Mouse (Mus musculus): ENCODE data around the gene Nrap. TPM values are rescaled to one million over a fixed set of nuclear protein-coding genes. Genes with fewer than 3 reads are reported as not detected.
"Not testable (repeated sequence)": the region's sequence is repeated elsewhere in the genome, so short reads cannot be mapped to it uniquely, and the experiment has no call there.

Nrap gene
- total RNA-seq, 2 experiments from 2014 or later, result 675 to 914 TPM

DNA sequence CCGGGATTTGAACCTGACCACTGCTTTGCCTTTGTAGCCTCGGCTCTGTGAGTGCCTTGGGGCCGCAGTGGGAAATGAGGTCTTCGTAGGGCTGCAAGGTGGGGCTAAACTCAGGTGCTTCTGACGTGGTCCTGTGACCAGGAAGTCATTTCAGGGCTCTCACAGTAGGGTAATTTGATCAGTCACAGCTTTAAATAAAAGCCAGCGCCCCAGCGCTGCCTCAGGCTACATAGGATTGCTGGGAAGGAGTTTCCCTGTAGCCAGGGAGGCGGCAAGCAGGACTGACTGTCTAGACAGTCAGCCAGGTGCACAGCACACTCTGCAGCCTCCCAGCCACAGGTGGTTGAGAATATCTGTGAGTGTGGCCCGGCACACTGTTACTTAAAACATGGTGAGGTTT lies 29.6 kb upstream of the Nrap start:
- Histone ChIP-seq H3K4me3 (no peak overlapping the region), H3K27ac (peak overlapping the region; percentile 69)
- TF ChIP-seq CTCF (IDR thresholded peaks at IDR 0.05), result no peak
- intact Hi-C loops (cut with DNase I), result no loop called here
- DNase-seq, result peak; percentile 22

DNA sequence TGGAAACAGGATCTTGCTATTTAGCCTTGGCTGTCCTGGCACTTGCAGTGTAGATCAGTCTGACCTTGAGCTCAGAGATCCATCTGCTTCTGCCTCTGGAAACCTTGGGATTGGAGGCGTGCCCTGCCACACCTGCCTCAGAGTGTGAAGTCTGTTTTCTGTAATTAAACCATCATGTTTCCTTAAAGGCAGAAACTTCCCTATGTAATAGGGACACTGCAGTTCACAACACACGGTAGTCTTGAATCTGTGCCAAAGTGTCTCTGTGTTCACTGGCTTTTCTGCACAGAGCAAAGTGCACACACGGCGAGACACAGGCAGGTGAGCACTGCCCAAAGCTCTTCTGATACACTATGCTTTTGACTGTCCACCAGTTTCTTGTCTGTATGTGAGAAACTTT lies 28.6 kb upstream of the Nrap start:
- intact Hi-C loops (cut with DNase I), result no loop called here
- TF ChIP-seq CTCF (IDR thresholded peaks at IDR 0.05), result no peak
- DNase-seq, result peak; percentile 15
- H3K4me3 ChIP-seq, result no peak overlapping the region
- H3K27ac ChIP-seq, result peak overlapping the region; percentile 24; the same call in 1 of the 2 replicates

DNA sequence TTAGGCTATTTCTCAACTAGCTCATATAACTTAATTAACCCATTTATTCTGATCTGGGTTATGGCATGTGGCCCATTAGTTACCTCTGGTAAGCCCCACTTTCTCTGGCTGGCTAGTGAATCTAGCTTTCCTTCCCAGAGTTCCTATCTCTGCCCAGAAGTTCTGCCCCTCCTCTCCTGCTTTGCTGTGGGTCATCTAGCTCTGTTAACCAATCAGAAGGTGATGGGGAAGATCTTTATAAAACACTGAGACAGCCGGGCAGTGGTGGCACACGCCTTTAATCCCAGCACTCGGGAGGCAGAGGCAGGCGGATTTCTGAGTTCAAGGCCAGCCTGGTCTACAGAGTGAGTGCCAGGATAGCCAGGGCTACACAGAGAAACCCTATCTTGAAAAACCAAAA lies 20.0 kb upstream of the Nrap start:
- H3K27ac ChIP-seq; DNase-seq; intact Hi-C loops (cut with DNase I); H3K4me3 ChIP-seq: not testable (repeated sequence)

DNA sequence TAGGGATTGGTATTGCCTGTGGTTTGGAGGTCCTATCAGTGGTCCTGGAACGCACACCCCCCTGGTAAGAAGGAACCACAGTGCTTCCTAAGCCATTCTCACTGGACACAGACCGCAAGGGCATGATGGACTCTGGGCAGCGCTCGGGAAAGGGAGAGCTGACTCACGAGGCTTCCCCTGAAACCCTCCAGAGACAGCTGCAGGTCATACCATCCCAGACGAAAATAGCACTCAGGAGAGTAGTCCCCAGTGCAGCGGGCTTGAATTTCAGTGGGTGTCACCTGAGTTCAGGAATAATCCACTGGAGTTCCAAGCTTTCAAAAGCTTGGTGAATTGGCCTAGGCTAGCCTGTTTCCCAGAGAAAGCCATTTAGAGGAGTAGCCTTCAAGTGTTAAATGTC lies 16.7 kb upstream of the Nrap start:
- no peak for TF ChIP-seq CTCF (IDR thresholded peaks at IDR 0.05)
- Histone ChIP-seq H3K27ac (peak overlapping the region; percentile 90), H3K4me3 (no peak overlapping the region)
- DNase-seq, result peak; percentile 82
- intact Hi-C loops (cut with DNase I), result no loop called here

DNA sequence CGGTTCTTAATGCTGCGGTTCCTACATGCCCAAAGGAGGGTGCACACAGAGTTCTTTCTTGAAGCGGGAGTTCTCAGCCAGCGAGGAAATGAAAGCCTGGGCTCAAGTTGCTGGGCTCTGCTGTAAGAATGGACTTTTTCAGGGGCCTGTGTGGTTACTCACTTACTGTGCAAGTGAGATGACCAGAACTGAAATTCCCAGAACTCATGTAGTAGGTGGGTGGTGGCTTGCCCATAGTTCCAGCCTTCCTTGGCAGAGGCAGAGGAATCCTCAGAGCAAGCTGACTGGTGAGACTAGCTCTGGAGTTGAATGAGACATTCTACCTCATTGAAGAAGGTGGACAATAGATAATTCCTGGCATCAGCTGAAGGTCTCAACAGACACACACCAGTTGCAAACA lies 16.0 kb upstream of the Nrap start:
- Histone ChIP-seq H3K4me3 (no peak overlapping the region), H3K27ac (peak overlapping the region; percentile 90)
- intact Hi-C loops (cut with DNase I), result no loop called here
- DNase-seq, result peak; percentile 18
- no peak for TF ChIP-seq CTCF (IDR thresholded peaks at IDR 0.05)

DNA sequence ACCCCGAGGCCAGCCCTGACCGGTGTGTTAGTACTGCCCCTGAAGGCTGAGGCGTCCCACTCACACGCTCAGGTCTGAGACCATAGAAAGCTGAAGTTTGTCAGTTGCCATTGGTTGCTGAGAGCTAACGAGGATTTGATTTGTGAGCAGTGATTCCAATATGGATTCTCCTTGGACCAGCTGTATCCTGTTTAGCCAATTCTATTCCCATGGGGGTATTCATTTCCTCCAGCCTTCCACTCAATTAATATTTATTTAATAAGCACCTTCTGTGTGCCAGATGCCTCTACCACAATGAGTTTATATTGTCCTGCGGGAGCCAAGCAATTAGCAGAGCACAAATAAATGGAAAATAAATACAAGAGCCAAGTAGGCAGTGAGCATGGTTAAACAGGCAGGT lies 12.0 kb upstream of the Nrap start:
- no peak for DNase-seq
- intact Hi-C loops (cut with DNase I), result no loop called here
- H3K4me3 ChIP-seq, result no peak overlapping the region
- H3K27ac ChIP-seq, result peak overlapping the region; percentile 75
- TF ChIP-seq CTCF (IDR thresholded peaks at IDR 0.05), result no peak

DNA sequence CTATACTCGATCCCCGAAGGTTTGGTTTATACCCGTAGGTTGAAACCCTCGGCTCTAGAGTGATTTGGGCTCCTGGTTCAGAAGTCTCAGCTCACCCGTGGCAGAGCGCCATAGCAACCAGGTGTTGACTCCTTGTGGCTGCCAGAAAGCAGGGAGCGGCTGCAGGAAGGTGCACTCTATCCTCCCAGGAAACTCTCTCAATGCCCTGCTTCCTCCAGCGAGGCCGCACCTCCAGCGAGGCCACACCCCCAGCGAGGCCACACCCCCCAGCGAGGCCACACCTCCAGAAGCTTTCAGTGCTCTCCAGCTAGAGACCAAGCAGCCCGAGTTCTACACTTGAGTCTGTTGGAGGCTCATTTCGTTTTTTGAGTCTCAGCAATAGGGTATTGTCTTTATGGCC lies 10.4 kb upstream of the Nrap start:
- no peak for TF ChIP-seq CTCF (IDR thresholded peaks at IDR 0.05)
- intact Hi-C loops (cut with DNase I), result no loop called here
- no peak overlapping the region for H3K4me3 ChIP-seq
- DNase-seq, result peak; percentile 83
- H3K27ac ChIP-seq, result peak overlapping the region; percentile 46; the same call in 1 of the 2 replicates

DNA sequence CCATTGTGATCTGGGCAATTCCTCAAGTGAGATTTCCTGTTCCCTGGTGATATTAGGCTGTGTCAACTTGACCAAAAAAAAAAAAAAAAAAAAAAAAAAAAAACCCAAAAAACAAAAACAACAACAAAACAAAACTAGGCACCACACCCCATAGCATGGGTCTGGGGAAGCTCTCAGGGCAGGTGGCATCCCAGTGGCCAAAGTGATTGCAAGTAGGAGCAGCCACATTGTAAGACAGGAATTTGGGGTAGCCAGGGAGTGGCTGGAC lies 8.6 kb upstream of the Nrap start:
- H3K27ac ChIP-seq, result peak overlapping the region; percentile 94; the same call in 1 of the 2 replicates
- intact Hi-C loops (cut with DNase I), result no loop called here
- TF ChIP-seq CTCF (IDR thresholded peaks at IDR 0.05), result no peak
- H3K4me3 ChIP-seq, result peak overlapping the region; percentile 71; the same call in 1 of the 2 replicates
- no peak for DNase-seq

DNA sequence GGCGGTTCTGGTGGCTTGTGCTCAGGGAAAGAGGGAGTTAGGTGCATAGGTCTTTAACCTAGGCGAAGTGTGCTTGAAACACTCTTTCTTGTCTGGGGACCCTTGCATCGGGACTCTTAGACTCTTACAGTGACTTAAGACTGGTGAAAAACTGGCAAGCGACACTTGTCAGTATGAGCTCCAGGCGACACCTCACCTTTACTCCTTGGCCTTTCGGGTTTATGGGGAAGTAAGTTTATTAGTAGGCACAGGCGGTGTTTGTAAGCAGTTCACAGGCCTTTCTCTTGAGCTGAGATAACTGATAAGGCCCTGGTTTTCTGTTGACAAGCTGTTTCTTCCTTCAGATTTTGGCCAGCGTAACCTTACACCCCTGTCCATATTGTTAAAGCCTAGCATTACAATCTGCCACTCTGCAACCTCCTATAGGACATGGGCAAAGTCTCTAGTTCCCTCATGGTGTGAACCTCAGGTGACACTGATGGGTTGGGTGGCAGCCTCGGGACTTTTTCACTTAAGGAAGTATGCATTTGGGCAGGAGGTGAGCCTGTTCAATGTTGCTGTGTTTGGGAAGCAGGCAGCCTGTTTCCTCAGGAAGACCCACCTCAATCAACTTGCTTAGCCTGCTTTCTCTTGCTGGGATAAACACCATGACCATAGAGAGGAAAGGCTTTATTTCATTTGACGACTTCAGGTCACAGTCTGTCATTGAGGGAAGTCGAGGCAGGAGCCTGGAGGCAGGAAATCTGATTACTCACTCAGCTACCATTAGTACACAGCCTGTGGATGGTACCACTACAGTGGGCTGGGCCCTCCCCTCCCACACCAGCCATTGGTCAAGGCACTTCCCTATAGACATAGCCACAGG lies 8.1 kb upstream of the Nrap start:
- peak overlapping the region; percentile 94 for H3K27ac ChIP-seq
- peak overlapping the region; percentile 71 for H3K4me3 ChIP-seq
- DNase-seq, result no peak
- no peak for TF ChIP-seq CTCF (IDR thresholded peaks at IDR 0.05)
- intact Hi-C loops (cut with DNase I), result no loop called here

DNA sequence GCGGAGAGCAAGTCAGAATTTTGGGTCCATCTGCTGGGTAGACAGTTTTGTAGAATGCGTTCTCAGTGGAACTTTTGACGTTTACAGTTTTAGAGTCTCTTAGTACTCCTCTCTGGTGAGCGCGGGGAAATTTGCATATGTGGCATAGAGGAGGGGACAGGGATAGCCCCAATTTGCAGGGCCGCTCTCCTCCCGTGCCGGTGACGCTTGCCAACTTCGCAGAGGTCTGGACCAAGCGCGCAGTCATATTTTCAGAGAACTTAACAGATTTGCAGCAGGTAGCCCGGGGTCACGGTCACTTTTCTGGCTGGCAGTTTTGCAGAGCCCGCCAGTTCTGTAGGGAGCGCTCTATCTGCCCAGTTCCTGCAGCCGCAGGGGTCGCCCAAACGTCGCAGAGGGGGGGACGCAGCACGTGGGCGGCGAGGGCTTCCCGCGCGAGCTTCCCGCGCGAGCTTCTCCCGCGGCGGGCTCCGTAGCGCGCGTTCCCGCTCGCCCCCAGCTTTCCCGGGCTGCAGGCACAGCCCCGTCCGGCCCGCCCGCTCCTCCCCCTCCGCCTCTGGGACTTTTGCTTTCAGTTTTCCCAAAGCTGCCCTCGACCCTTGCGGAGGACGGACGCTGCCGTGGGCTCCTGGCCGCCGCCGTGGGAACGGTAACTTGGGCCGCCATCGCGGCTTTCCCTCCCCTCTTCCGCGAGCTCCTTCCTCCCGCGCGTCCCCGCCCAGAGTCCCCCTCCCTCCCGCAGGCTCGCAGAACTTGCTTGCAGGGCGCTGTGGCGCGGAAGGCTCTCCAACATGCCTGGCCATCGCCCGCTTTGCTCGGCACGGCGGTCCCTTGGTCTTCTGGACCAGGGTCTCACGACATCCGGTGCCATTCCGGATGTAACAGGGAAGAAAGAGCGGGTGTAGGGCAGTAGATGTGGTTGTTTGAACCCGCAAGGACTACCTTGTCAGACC lies 7.1 kb upstream of the Nrap start, which contains the start of gene Casp7:
TSS of gene Casp7 (plus strand) at position 461 of the 953 bp plus-strand sequence.
- DNase-seq, result peak; percentile 85
- TF ChIP-seq CTCF (IDR thresholded peaks at IDR 0.05), result no peak
- peak within 1 kb of the TSS; percentile 94 for H3K27ac ChIP-seq
- intact Hi-C loops (cut with DNase I), result no loop called here
- peak within 1 kb of the TSS; percentile 71 for H3K4me3 ChIP-seq

DNA sequence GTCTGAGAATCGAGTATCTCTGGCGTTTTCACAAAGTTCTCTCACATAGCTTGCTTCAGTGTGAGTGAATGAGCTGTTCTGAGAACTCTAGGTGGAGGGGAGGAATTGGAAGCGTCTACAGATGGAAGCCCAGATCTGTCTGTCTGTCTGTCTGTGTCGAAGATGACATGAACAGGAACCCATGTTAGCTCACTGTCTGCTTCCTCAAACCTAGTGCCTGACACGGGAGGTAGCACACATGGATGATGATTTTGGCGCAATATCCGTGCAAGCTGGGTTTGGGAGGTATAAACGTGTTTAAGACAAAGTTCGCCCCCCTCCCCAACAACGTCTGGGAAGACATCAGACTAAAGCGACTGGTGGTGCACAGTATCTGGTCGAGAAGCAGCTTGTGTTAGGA lies 6.4 kb upstream of the Nrap start:
- peak overlapping the region; percentile 71 for H3K4me3 ChIP-seq
- intact Hi-C loops (cut with DNase I), result no loop called here
- TF ChIP-seq CTCF (IDR thresholded peaks at IDR 0.05), result no peak
- DNase-seq, result no peak
- H3K27ac ChIP-seq, result peak overlapping the region; percentile 94

DNA sequence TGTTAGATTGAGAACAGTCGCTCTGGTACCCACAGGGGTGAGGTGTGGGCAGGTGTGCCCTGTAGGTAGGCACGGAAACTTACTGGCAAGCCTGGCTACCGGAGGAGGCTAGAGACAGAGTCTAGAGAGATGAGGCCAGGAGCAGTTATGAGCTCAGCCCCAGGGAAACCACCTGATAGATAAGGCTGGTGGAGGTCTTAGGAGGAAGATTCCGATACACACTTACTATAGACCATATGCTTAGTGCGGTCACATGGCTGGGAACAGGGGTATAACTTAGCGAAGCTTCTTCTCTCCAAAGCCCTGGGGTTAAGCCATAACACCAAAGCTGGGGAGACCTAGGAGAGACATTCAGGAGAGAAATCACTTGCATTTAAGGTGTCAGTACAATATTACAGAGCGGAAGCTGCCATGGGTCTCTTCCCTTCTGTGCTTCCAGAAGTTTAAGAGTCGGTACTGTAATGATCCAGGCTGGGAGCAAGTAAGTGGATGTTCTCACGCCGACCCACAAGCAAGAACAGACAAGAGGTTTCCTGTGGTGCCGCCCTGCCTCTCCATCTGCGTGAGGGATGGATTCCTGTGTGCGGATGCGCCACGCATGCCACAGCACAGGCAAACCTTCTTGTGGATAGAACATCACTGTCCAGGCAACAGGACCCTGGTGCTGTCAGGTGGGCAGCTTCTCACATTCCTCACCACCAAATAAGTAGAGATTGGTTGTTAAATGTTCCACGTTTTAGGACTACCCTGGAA lies 5.5 kb upstream of the Nrap start:
- intact Hi-C loops (cut with DNase I), result no loop called here
- H3K4me3 ChIP-seq, result no peak overlapping the region
- no peak for TF ChIP-seq CTCF (IDR thresholded peaks at IDR 0.05)
- DNase-seq, result no peak
- no peak overlapping the region for H3K27ac ChIP-seq

Measured in gastrocnemius, adult 2 months (tissue).